Mouse (Mus musculus) hindbrain, embryonic 16.5 days (tissue): Measurements from ENCODE around the gene Actl10. TPM values are rescaled to one million over a fixed set of nuclear protein-coding genes. Genes with fewer than 3 reads are reported as not detected.

Experiments
- ATAC-seq: fragments of 200-750 bp; cut with Nextera tagmentation; 2 replicates; pipeline ENCODE4 v1.8.0; 2017; ENCODE audit warnings: moderate TSS enrichment, moderate library complexity
- H3K27ac ChIP-seq: fragments of 300-500 bp; sonication (generic); 2 replicates; pipeline ENCODE4 v1.5.1; 2014; ENCODE audit warnings: low read depth, mild to moderate bottlenecking, control low read depth, low read length, moderate library complexity
- H3K27me3 ChIP-seq: fragments of 300-500 bp; sonication (generic); replicated peaks from 2 replicates; pipeline ENCODE4 v1.6.1; 2014; ENCODE audit warnings: low read length; ENCODE audit not compliant: control insufficient read depth, insufficient read depth
- H3K36me3 ChIP-seq: fragments of 300-500 bp; sonication (generic); 2 replicates; pipeline ENCODE4 v1.6.1; 2014; ENCODE audit warnings: mild to moderate bottlenecking, low read length, moderate library complexity, mixed read lengths; ENCODE audit not compliant: control insufficient read depth, insufficient read depth
- H3K4me1 ChIP-seq: fragments of 300-500 bp; sonication (generic); 2 replicates; pipeline ENCODE4 v1.6.1; 2014; ENCODE audit warnings: low read depth, low read length; ENCODE audit not compliant: control insufficient read depth, insufficient read depth
- H3K4me2 ChIP-seq: fragments of 300-500 bp; sonication (generic); 2 replicates; pipeline ENCODE4 v1.6.1; 2014; ENCODE audit warnings: mild to moderate bottlenecking, low read length, control low read depth, moderate library complexity
- H3K4me3 ChIP-seq: fragments of 300-500 bp; sonication (generic); 2 replicates; pipeline ENCODE4 v1.5.1; 2014; ENCODE audit warnings: mild to moderate bottlenecking, low read length, control low read depth, moderate library complexity
- H3K9ac ChIP-seq: fragments of 300-500 bp; sonication (generic); 2 replicates; pipeline ENCODE4 v1.6.1; 2014; ENCODE audit warnings: low read depth, mild to moderate bottlenecking, control low read depth, low read length, moderate library complexity
- H3K9me3 ChIP-seq: fragments of 300-500 bp; sonication (generic); 2 replicates; pipeline ENCODE4 v1.6.1; 2014; ENCODE audit warnings: mild to moderate bottlenecking, low read length, moderate library complexity; ENCODE audit not compliant: control insufficient read depth
- WGBS: fragments of 180-500 bp; shearing (Covaris S2); extraction: QIAGEN DNeasy Blood & Tissue Kit; methylation state at CpG from one replicate; pipeline ENCODE4 v1.1.7; 2014; 5-methylcytosine and 5-hydroxymethylcytosine counted together
- polyA plus RNA-seq: library from polyadenylated mRNA; unstranded; fragments of >200 nt; fragmentation: Nextera tagmentation; extraction: Ambion mirVana; gene quantifications from 2 replicates; pipeline ENCODE4 v1.2.1, GENCODE M21; 2015

Actl10 gene
- polyA plus RNA-seq, 1 experiment from 2014 or later: 0.50 TPM

DNA sequence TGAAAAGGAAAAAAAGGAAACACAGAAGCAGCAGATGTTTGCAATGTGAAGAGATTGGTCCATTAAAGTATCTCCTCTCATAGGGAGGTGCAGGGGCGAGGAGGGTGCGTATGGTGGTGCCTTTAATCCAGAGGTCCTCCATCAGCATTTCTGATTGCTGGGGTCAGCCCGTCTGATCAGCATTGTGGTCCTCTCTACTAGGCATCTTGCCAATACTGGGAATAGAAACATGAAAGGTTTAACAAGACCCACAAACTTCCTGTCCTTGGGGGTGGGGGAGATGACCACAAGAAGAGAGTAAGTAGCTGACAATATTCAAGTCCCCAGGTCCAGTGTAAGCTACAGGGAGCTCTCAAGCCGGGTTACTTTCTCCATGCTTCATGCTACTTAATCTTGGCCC lies 19.1 kb downstream of the Actl10 start:
- H3K4me3 ChIP-seq: no peak overlapping the region
- no peak for ATAC-seq
- WGBS: 63% methylated on average over 4 of the region's 4 CpGs
- H3K27me3 ChIP-seq: no peaks in the 10 kb centered on the region
- H3K36me3 ChIP-seq: no peaks in the 10 kb centered on the region
- H3K4me2 ChIP-seq: peak overlapping the region; percentile 99
- H3K4me1 ChIP-seq: peaks cover 18% of the 10 kb centered on the region
- no peaks in the 10 kb centered on the region for H3K9me3 ChIP-seq
- H3K27ac ChIP-seq: no peak overlapping the region; the same call in 1 of the 2 replicates
- H3K9ac ChIP-seq: no peak overlapping the region

DNA sequence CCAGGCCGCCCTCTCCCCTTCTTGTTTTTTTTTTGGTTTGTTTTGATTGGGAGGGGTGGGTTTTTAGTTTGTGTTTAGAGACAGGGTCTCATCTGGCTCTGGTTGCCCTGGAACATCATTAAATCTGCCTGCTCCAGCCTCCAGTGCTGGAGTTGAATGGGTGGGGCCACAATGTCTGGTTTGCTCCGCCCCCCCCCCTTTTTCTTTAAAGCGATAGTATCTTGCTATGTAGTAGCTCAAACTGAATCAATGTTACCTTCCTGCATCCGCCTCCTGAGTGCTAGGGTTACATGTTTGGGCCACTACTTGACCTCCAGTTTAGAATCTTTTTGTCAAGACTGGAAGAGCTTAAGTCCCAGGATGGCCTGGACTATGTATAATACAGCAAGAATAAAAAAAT lies 19.7 kb downstream of the Actl10 start:
- no peak overlapping the region for H3K27ac ChIP-seq
- WGBS: 80% methylated on average over 4 of the region's 4 CpGs
- H3K4me3 ChIP-seq: no peak overlapping the region
- peaks cover 16% of the 10 kb centered on the region for H3K4me1 ChIP-seq
- H3K27me3 ChIP-seq: no peaks in the 10 kb centered on the region
- H3K36me3 ChIP-seq: no peaks in the 10 kb centered on the region
- ATAC-seq: no peak
- H3K9me3 ChIP-seq: no peaks in the 10 kb centered on the region
- no peak overlapping the region for H3K4me2 ChIP-seq
- H3K9ac ChIP-seq: no peak overlapping the region

GRCm38 (mm10) chr2:154571976-154572375 lies 20.4 kb downstream of the Actl10 start:
- Histone ChIP-seq H3K4me1 (peaks cover 18% of the 10 kb centered on the region), H3K36me3 (no peaks in the 10 kb centered on the region), H3K4me3 (no peak overlapping the region), H3K4me2 (no peak overlapping the region), H3K9ac (no peak overlapping the region), H3K27ac (no peak overlapping the region), H3K9me3 (no peaks in the 10 kb centered on the region), H3K27me3 (no peaks in the 10 kb centered on the region)
- no peak for ATAC-seq
- WGBS: 64% methylated on average over 8 of the region's 8 CpGs

GRCm38 (mm10) chr2:154572996-154573395 lies 21.4 kb downstream of the Actl10 start:
- peaks cover 24% of the 10 kb centered on the region for H3K4me1 ChIP-seq
- H3K27me3 ChIP-seq: no peaks in the 10 kb centered on the region
- H3K4me3 ChIP-seq: no peak overlapping the region
- no peak overlapping the region for H3K4me2 ChIP-seq
- H3K9ac ChIP-seq: no peak overlapping the region
- no peak overlapping the region for H3K27ac ChIP-seq
- no peak for ATAC-seq
- no peaks in the 10 kb centered on the region for H3K9me3 ChIP-seq
- no peaks in the 10 kb centered on the region for H3K36me3 ChIP-seq
- WGBS: 80% methylated on average over 3 of the region's 3 CpGs

GRCm38 (mm10) chr2:154574271-154574670 lies 22.7 kb downstream of the Actl10 start:
- Histone ChIP-seq H3K27ac (no peak overlapping the region), H3K36me3 (no peaks in the 10 kb centered on the region), H3K9ac (no peak overlapping the region), H3K27me3 (no peaks in the 10 kb centered on the region), H3K9me3 (no peaks in the 10 kb centered on the region), H3K4me3 (no peak overlapping the region), H3K4me2 (no peak overlapping the region), H3K4me1 (peaks cover 13% of the 10 kb centered on the region)
- 31% methylated on average over 7 of the region's 7 CpGs for WGBS
- ATAC-seq: no peak

- Histone ChIP-seq H3K9ac (peak overlapping the region; percentile 13; the same call in 1 of the 2 replicates), H3K27ac (0 out of 2 replicates have a peak overlapping the region, but pooled peaks have one; percentile 34), H3K4me1 (peaks cover 8% of the 10 kb centered on the region), H3K9me3 (no peaks in the 10 kb centered on the region), H3K36me3 (no peaks in the 10 kb centered on the region), H3K4me3 (no peak overlapping the region), H3K4me2 (no peak overlapping the region), H3K27me3 (no peaks in the 10 kb centered on the region)
- 0 out of 2 replicates have a peak, but pooled peaks have one; percentile 21 for ATAC-seq
- WGBS: 20% methylated on average over 12 of the region's 12 CpGs
These were observed 25.5 kb downstream of the Actl10 start for GRCm38 (mm10) chr2:154576876-154577743.

DNA sequence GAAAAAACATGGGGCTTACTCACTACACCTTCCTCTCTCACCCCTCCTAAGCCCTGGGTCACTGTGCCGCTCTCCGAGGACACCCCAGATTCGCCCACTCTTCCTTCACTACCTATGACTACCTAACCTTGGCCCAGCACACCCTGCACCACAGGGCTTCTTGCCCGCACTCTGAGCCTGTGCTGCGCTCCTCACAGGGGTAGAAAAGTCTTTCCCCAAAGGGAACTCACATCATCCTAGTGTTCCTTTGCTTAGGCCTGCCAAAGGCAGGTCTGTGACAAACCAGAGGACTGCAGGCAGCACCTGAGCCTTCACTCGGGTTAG lies 26.1 kb downstream of the Actl10 start:
- no peaks in the 10 kb centered on the region for H3K36me3 ChIP-seq
- H3K27me3 ChIP-seq: no peaks in the 10 kb centered on the region
- no peak overlapping the region for H3K4me2 ChIP-seq
- H3K9ac ChIP-seq: no peak overlapping the region; the same call in 1 of the 2 replicates
- WGBS: 49% methylated on average over 6 of the region's 6 CpGs
- peaks cover 8% of the 10 kb centered on the region for H3K4me1 ChIP-seq
- H3K9me3 ChIP-seq: no peaks in the 10 kb centered on the region
- no peak overlapping the region for H3K4me3 ChIP-seq
- ATAC-seq: 0 out of 2 replicates have a peak, but pooled peaks have one; percentile 20
- no peak overlapping the region for H3K27ac ChIP-seq

GRCm38 (mm10) chr2:154580586-154580985 lies 29.0 kb downstream of the Actl10 start:
- H3K27me3 ChIP-seq: no peaks in the 10 kb centered on the region
- H3K4me1 ChIP-seq: peaks cover 22% of the 10 kb centered on the region
- no peak overlapping the region for H3K9ac ChIP-seq
- H3K36me3 ChIP-seq: no peaks in the 10 kb centered on the region
- no peak overlapping the region for H3K4me2 ChIP-seq
- H3K4me3 ChIP-seq: no peak overlapping the region
- no peak overlapping the region for H3K27ac ChIP-seq
- no peak for ATAC-seq
- H3K9me3 ChIP-seq: no peaks in the 10 kb centered on the region
- WGBS: 76% methylated on average over 8 of the region's 8 CpGs

DNA sequence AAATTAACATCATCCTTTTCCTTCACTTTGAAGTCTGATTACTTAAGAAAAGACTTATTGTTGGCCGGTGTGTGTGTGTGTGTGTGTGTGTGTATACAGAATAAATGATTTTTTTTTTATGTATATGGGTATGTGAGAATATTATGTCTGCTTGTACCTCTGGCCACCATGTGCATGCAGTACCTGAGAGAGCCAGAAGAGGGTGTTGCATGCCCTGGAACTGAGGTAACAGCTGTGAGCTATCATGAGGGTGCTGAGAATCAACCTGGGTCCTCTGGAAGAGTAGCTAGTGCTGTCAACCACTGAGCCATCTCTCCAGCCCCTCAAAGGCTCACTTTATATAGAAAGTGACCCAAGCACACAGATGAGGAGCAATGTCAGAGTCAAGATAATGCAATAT lies 29.8 kb downstream of the Actl10 start:
- H3K4me3 ChIP-seq: no peak overlapping the region
- ATAC-seq: no peak
- no peak overlapping the region for H3K9ac ChIP-seq
- no peak overlapping the region for H3K4me2 ChIP-seq
- no peaks in the 10 kb centered on the region for H3K9me3 ChIP-seq
- H3K27me3 ChIP-seq: no peaks in the 10 kb centered on the region
- H3K36me3 ChIP-seq: no peaks in the 10 kb centered on the region
- WGBS: 94% methylated on average over 1 of the region's 1 CpGs
- peaks cover 25% of the 10 kb centered on the region for H3K4me1 ChIP-seq
- H3K27ac ChIP-seq: no peak overlapping the region
